Mouse (Mus musculus) R1 (cell line): Measurements from ENCODE around the gene Ttc23l.

ENCODE experiments used
- DNase-seq: peaks from one replicate; pipeline ENCODE4 v3.0.0-alpha.2; 2018; ENCODE audit warnings: low read depth, low spot score

Ttc23l gene

DNA sequence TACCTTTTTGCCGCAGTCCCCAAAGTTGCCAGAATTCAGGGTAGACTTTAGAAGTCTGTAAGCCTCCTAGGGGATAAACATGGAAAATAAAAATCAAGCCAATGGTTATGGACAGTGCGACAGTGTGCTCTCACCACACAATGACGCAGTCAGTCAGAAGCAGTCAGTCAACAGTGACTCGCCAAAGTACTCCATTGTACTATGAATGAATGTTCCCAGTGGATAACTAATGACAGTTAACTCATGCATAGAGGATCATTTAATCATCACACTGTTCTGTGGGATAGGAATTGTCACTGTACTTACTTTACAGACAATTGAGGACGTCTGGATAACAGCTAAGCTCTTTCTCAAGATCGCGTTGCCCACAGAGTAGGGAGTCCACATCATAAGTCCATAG lies 43.3 kb downstream of the Ttc23l start:
- DNase-seq: no peak

- no peak for DNase-seq
These were observed 52.4 kb downstream of the Ttc23l start for GRCm38 (mm10) chr15:10506099-10506498.

GRCm38 (mm10) chr15:10500838-10501719 lies 57.4 kb downstream of the Ttc23l start:
- peak; percentile 67 for DNase-seq

DNA sequence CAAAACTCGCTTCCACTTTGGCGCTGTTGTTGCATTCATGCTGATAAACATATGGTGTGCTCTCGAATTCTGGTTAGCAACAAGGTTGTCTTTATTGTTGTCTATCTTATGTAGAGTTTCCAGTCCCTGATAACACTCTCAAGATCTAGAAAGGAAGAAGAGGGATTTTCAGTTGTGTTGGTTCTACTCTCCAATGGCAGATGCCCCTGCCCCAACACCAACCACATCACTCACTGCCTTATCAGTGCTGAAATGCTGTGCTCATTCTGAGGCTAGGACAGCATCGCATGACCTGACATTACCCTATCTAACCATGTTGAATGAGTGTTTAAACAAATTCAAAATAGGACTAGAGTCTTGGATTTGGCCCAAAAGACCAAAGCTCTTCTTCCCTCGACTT lies 58.4 kb downstream of the Ttc23l start:
- DNase-seq: no peak

DNA sequence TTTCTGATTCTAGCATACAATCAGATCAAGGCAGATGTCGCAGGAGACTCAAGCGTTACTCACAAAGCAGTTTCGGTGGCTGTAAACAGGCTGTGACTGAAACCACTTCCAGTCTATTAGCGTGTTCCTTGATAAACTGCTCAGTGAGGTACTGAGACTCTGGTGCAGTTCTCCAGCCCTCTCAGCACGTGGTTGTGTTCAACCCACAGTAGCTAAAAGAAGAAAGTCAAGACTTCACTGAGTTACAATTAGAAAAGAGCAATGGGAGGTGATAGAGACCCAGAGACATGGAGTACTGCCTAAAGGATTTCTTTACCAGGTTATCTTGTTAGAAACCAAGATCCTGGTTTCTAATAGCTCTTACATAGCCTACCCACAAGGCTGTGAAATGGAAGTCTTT lies 58.9 kb downstream of the Ttc23l start:
- DNase-seq: no peak

DNA sequence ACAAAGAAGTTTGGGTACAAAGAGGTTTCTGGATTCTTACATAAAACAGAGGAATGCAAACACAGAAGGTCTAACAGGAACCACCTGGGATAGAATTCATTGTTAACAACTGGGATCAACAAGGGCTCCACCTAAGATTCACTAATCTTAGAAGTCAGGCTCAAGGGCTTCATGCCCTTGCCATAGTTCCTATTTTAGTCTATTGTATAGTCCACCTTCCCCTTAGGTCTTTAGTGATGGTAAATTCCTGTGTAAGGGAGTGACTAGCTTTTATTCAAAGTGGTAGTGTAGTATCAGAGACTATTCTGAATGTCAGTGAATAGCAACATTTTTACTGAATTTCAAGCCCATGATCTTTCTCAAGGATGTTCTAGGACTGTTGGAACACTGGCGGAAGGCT lies 61.8 kb downstream of the Ttc23l start:
- peak; percentile 88 for DNase-seq

DNA sequence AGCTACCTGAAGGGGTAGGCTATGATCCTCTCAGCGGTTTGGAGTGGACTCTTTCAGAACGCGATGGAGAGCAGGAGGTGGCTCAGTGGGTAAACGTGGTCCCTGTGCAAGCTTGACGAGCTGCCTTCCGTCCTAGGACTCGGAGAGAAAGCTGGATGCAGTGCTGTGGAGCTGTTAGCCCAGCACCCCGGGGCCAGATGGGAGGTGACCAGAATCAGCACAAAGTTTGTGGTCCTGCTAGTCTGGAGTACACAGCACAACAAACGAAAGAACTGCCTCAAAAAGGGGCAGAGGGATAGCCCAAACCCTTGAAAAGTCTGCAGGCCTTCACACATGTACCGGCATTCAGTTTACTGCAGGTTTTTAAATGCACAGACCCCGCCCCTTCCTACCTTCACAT lies 62.5 kb downstream of the Ttc23l start:
- DNase-seq: no peak

DNA sequence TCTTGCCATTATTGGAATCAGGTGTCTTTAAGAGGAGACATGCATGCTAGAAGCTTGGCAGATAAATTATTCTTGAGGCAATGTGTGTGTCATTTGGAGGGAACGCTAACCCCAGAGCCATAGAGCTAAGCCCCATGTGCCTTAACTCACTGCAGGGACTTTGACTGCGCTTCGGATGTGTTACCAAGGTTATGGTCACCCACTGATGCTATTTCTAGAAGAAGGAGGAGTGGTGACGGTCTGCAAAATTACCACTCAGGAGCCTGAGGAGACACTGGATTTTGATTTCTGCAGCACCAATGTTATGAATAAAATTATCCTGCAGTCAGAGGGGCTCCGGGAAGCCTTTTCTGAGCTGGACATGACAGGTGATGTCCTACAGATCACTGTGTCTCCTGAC lies 68.4 kb downstream of the Ttc23l start:
- DNase-seq: no peak

DNA sequence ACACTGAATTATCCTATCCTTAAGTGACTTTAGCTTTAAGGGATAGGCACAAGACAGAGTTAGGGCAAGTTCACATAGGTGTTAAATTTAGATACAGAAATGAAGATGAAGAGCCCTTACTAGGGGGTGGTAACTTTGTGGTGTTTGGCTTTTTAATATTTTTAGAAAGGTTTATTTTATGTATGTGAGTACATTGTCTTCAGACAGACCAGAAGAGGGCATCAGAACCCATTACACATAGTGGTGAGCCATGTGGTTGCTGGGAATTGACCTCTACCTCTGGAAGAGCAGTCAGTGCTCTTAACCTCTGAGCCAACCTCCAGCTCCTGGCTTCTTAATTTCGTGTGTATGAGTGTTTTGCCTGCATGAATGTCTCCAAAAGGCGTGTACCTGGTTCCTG lies 71.2 kb downstream of the Ttc23l start:
- DNase-seq: peak; percentile 45

GRCm38 (mm10) chr15:10486365-10486839 lies 72.1 kb downstream of the Ttc23l start:
- DNase-seq: no peak

DNA sequence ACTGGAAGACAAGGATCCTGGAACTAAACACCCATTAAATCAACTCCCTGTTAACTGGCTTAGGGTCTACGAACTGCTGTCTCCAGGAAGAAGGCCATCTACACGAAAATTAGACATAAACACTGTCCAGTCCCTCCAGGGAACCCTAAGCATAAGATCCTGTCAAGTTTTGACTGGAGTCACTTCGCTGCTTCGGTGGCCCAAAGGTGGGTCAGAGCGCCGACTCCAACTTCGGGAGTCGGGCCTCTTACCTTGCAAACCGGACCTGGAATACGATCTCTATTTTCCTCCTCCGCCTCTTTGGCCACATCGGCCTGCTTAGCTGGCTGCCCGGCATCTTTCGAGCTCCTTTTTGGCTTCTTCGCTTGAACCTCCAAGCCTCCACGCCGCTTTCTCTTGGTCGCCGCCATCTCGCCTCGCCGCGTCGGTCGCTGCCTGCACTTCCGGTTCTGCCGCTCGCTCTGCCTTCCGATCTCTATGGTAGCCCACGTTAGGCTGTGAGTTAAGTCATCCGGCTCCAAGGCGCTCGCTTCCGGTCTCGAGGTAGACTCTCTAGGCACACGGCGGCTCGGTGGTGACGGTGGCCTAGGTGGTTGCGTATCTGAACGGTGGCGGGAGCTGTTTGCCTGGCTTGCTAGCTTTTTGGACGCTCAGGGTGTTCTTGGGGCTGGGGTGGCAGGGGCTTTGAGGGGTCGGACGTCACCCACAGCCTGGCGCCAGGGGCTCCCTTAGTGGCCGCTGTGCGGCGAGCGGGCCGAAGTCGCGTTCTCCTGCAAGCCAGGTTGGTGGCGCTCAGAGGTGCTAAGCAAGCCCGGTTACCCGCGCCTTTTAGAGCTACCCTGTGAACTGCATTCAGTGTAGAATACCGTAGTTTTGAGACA lies 72.7 kb downstream of the Ttc23l start, which contains the start of the genes Brix1 and Rad1:
Gene Brix1, minus strand, starts transcription at position 464 of the 881 bp plus-strand sequence.
Gene Rad1, plus strand, starts transcription at position 535 of the 881 bp plus-strand sequence.
- DNase-seq: peak; percentile 98

DNA sequence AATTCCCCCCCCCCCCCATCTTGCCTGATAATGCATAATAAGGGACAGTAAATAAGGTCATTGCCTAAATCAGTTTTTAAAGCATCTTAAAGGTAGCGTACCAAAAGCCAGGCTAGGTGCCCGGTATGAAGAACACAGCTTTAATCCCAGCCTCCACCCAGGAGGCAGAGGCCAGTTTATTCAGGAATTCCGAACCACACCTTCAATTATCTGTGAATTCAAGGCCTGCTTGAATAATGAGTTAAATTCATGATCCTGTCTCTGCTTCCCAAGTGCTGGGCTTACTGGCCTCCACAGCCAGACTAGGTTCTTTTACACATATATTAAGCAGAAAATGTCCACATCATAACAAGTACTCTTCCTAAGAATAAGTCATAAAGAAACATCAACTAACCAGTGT lies 87.5 kb downstream of the Ttc23l start:
- peak; percentile 94 for DNase-seq

- peak; percentile 89 for DNase-seq
These were observed 88.2 kb downstream of the Ttc23l start, which contains the start of gene Dnajc21 for GRCm38 (mm10) chr15:10470151-10470831. Dnajc21 (minus strand) TSS chr15:10470516.

GRCm38 (mm10) chr15:10469641-10470150 lies 88.8 kb downstream of the Ttc23l start:
- DNase-seq: peak; percentile 77

DNA sequence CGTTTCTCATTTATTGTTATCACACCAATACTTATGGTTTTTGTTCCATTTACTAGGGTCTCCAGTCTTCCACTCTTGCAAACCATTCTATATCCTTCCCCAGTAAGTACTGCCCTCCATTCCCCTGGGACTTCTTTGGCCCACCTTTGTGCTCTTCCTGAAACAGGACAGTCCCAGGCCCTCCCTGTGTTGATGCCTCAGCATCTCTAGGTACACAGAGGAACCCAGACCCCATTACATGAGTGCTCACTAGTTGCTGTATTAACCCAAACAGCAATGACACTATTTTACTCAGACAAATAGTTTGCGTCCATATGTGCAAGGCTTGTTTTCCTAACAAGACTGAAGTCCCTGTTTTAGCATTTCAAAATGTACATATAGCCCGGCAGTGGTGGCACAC lies 89.7 kb downstream of the Ttc23l start:
- DNase-seq: no peak

DNA sequence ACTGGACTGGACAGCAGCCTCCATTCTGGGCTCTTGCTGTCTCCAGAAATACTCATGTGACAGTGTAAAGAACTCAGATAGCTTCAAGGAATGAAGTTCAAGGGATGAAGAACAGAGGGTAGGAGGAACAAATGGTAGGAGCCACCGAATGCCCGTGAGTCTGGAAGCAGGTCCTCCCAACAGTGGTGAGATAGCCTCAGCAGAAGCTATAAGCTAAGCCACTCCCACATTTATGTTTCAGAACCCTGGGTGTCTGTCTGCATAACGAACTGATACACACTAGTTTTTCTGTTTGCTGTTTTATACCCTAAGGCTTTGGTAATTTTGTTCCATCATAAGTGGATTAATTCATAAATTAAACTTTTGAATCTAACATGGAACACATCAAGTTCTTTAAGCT lies 93.8 kb downstream of the Ttc23l start:
- DNase-seq: no peak

DNA sequence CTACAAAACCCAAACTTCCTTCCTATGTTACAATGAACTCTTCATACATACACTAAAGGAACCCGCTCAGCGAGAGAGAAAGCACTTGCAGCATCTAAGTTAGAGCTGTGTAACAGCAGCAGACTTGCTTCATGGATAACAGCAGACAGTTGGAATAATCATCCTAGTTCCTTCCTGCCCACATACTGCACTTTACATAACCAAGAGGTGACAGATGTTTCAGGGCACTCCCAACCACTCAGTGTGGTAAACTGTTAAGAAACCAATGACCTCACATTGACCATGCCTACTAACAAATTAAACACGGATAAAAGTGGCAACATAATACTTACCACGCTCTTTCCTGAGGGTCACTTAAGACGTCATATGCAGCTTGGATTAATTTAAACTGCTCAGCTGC lies 94.9 kb downstream of the Ttc23l start:
- DNase-seq: no peak

DNA sequence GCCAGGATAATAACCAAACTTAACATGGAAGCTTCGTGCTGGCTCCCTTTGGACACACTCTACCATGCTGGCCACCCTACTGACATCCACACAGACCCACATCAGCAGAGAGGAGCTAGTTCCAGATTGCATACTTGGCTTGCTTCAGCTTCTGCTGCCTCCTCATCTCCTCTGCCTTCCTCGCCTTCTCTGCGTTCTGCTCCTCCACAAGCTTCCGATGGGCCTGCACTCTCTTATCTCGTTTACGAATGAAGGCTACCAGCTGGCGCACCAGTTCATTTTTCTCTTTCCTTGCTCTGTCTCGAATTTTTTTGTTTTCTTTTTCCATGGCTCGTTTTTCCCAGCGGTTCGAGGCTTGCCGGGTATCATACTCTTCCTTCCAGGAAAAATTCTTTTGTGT lies 97.5 kb downstream of the Ttc23l start:
- DNase-seq: no peak
